Mouse (Mus musculus): ENCODE results near the gene Dnajc21. TPM values are rescaled to one million over a fixed set of nuclear protein-coding genes. Genes with fewer than 3 reads are reported as not detected.

The Dnajc21 gene
- polyA plus RNA-seq, 1 experiment from 2014 or later = 12.9 TPM

DNA sequence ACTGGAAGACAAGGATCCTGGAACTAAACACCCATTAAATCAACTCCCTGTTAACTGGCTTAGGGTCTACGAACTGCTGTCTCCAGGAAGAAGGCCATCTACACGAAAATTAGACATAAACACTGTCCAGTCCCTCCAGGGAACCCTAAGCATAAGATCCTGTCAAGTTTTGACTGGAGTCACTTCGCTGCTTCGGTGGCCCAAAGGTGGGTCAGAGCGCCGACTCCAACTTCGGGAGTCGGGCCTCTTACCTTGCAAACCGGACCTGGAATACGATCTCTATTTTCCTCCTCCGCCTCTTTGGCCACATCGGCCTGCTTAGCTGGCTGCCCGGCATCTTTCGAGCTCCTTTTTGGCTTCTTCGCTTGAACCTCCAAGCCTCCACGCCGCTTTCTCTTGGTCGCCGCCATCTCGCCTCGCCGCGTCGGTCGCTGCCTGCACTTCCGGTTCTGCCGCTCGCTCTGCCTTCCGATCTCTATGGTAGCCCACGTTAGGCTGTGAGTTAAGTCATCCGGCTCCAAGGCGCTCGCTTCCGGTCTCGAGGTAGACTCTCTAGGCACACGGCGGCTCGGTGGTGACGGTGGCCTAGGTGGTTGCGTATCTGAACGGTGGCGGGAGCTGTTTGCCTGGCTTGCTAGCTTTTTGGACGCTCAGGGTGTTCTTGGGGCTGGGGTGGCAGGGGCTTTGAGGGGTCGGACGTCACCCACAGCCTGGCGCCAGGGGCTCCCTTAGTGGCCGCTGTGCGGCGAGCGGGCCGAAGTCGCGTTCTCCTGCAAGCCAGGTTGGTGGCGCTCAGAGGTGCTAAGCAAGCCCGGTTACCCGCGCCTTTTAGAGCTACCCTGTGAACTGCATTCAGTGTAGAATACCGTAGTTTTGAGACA lies 15.4 kb upstream of the Dnajc21 start, which contains the start of the genes Brix1 and Rad1:
Gene Brix1, minus strand, starts transcription at position 464 of the 881 bp plus-strand sequence.
Gene Rad1, plus strand, starts transcription at position 535 of the 881 bp plus-strand sequence.
- H3K4me1 ChIP-seq = peaks cover 20% of the 10 kb centered on the region
- peak within 1 kb of the TSS; percentile 74 for H3K9ac ChIP-seq
- ATAC-seq (replicated peaks; ENCODE audit: low FRiP score) = peak; percentile 100
- H3K4me3 ChIP-seq (replicated peaks) = peak within 1 kb of the TSS; percentile 67
- no peaks in the 10 kb centered on the region for H3K9me3 ChIP-seq (replicated peaks)
- H3K36me3 ChIP-seq = peaks cover 51% of the 10 kb centered on the region
- H3K27me3 ChIP-seq = no peaks in the 10 kb centered on the region
- peak within 1 kb of the TSS; percentile 72 for H3K27ac ChIP-seq
- H3K4me2 ChIP-seq = peak within 1 kb of the TSS; percentile 78
- WGBS = under 1% methylated on average over 58 of the region's 58 CpGs

DNA sequence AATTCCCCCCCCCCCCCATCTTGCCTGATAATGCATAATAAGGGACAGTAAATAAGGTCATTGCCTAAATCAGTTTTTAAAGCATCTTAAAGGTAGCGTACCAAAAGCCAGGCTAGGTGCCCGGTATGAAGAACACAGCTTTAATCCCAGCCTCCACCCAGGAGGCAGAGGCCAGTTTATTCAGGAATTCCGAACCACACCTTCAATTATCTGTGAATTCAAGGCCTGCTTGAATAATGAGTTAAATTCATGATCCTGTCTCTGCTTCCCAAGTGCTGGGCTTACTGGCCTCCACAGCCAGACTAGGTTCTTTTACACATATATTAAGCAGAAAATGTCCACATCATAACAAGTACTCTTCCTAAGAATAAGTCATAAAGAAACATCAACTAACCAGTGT lies 625 bp upstream of the Dnajc21 start:
- no peaks in the 10 kb centered on the region for H3K9me3 ChIP-seq (replicated peaks)
- no peak overlapping the region; the same call in 1 of the 2 replicates for H3K27ac ChIP-seq

DNA sequence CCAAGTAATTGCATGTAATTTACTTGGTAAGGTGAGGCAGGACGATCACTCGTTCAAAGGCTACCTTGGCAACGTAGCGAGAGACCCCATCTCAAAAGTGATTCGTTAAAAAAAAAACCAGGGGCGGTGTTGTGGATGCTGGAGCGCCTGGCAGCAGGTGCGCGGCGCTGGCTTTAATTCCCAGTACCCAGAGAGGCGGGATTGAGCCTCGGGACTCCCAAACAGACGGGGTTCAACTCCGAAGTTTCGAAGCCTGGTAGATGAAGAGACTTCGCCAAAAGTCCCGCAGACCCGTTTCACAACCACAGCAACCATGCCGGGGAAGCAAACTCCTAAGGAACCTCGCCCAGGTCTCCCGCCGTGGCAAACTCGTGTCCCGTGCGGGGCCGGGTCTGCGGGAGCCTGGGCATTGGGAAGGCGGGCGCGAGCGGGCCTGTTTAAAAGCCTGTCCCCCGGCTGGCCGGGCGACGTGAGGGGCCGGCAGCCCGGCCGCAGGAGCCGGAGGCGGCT lies 620 bp downstream of the Dnajc21 start:
- under 1% methylated on average over 40 of the region's 40 CpGs for WGBS
- Histone ChIP-seq H3K4me3 (replicated peaks) (peak overlapping the region; percentile 86), H3K9me3 (replicated peaks) (no peaks in the 10 kb centered on the region), H3K4me1 (peaks cover 19% of the 10 kb centered on the region; the same call in 1 of the 2 replicates), H3K36me3 (peaks cover 6% of the 10 kb centered on the region; the same call in 1 of the 2 replicates), H3K27me3 (no peaks in the 10 kb centered on the region), H3K27ac (peak overlapping the region; percentile 76), H3K4me2 (peak overlapping the region; percentile 83), H3K9ac (peak overlapping the region; percentile 79)
- peak; percentile 41 for ATAC-seq (replicated peaks; ENCODE audit: low FRiP score)

More for the DNA sequence above, 625 bp upstream of the Dnajc21 start:
- peak overlapping the region; percentile 79 for H3K9ac ChIP-seq
- peak overlapping the region; percentile 86 for H3K4me3 ChIP-seq (replicated peaks)
- peak overlapping the region; percentile 83 for H3K4me2 ChIP-seq
- peaks cover 19% of the 10 kb centered on the region; the same call in 1 of the 2 replicates for H3K4me1 ChIP-seq
- ATAC-seq (replicated peaks; ENCODE audit: low FRiP score) = no peak
- peaks cover 16% of the 10 kb centered on the region for H3K36me3 ChIP-seq
- H3K27me3 ChIP-seq = no peaks in the 10 kb centered on the region
- WGBS = 15% methylated on average over 3 of the region's 3 CpGs

DNA sequence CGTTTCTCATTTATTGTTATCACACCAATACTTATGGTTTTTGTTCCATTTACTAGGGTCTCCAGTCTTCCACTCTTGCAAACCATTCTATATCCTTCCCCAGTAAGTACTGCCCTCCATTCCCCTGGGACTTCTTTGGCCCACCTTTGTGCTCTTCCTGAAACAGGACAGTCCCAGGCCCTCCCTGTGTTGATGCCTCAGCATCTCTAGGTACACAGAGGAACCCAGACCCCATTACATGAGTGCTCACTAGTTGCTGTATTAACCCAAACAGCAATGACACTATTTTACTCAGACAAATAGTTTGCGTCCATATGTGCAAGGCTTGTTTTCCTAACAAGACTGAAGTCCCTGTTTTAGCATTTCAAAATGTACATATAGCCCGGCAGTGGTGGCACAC lies 1.6 kb downstream of the Dnajc21 start:
- Histone ChIP-seq H3K27ac (no peak overlapping the region), H3K36me3 (no peaks in the 10 kb centered on the region), H3K4me3 (replicated peaks) (peak overlapping the region; percentile 86; the same call in 1 of the 2 replicates), H3K4me1 (peaks cover 19% of the 10 kb centered on the region; the same call in 1 of the 2 replicates), H3K4me2 (peak overlapping the region; percentile 83), H3K9ac (no peak overlapping the region), H3K27me3 (no peaks in the 10 kb centered on the region), H3K9me3 (replicated peaks) (no peaks in the 10 kb centered on the region)
- WGBS = 83% methylated on average over 3 of the region's 3 CpGs
- ATAC-seq (replicated peaks; ENCODE audit: low FRiP score) = no peak

DNA sequence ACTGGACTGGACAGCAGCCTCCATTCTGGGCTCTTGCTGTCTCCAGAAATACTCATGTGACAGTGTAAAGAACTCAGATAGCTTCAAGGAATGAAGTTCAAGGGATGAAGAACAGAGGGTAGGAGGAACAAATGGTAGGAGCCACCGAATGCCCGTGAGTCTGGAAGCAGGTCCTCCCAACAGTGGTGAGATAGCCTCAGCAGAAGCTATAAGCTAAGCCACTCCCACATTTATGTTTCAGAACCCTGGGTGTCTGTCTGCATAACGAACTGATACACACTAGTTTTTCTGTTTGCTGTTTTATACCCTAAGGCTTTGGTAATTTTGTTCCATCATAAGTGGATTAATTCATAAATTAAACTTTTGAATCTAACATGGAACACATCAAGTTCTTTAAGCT lies 5.6 kb downstream of the Dnajc21 start:
- 84% methylated on average over 3 of the region's 3 CpGs for WGBS
- Histone ChIP-seq H3K4me2 (no peak overlapping the region), H3K4me1 (peaks cover 15% of the 10 kb centered on the region; the same call in 1 of the 2 replicates), H3K27ac (no peak overlapping the region), H3K27me3 (no peaks in the 10 kb centered on the region), H3K9ac (no peak overlapping the region), H3K4me3 (replicated peaks) (no peak overlapping the region), H3K36me3 (peaks cover 26% of the 10 kb centered on the region), H3K9me3 (replicated peaks) (no peaks in the 10 kb centered on the region)
- ATAC-seq (replicated peaks; ENCODE audit: low FRiP score) = no peak

DNA sequence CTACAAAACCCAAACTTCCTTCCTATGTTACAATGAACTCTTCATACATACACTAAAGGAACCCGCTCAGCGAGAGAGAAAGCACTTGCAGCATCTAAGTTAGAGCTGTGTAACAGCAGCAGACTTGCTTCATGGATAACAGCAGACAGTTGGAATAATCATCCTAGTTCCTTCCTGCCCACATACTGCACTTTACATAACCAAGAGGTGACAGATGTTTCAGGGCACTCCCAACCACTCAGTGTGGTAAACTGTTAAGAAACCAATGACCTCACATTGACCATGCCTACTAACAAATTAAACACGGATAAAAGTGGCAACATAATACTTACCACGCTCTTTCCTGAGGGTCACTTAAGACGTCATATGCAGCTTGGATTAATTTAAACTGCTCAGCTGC lies 6.8 kb downstream of the Dnajc21 start:
- Histone ChIP-seq H3K36me3 (peaks cover 35% of the 10 kb centered on the region), H3K4me3 (replicated peaks) (no peak overlapping the region), H3K27ac (no peak overlapping the region), H3K27me3 (no peaks in the 10 kb centered on the region), H3K4me2 (no peak overlapping the region), H3K9ac (no peak overlapping the region), H3K4me1 (peaks cover 6% of the 10 kb centered on the region; the same call in 1 of the 2 replicates), H3K9me3 (replicated peaks) (no peaks in the 10 kb centered on the region)
- WGBS = 81% methylated on average over 5 of the region's 5 CpGs
- no peak for ATAC-seq (replicated peaks; ENCODE audit: low FRiP score)

- H3K4me3 ChIP-seq (replicated peaks) = no peak overlapping the region
- ATAC-seq (replicated peaks; ENCODE audit: low FRiP score) = no peak
- no peak overlapping the region for H3K9ac ChIP-seq
- H3K36me3 ChIP-seq = peaks cover 52% of the 10 kb centered on the region
- no peak overlapping the region for H3K27ac ChIP-seq
- no peak overlapping the region for H3K4me2 ChIP-seq
- 77% methylated on average over 12 of the region's 12 CpGs for WGBS
- no peaks in the 10 kb centered on the region for H3K9me3 ChIP-seq (replicated peaks)
- H3K27me3 ChIP-seq = no peaks in the 10 kb centered on the region
- no peaks in the 10 kb centered on the region for H3K4me1 ChIP-seq
These were observed 9.3 kb downstream of the Dnajc21 start for GRCm38 (mm10) chr15:10460986-10461385.

DNA sequence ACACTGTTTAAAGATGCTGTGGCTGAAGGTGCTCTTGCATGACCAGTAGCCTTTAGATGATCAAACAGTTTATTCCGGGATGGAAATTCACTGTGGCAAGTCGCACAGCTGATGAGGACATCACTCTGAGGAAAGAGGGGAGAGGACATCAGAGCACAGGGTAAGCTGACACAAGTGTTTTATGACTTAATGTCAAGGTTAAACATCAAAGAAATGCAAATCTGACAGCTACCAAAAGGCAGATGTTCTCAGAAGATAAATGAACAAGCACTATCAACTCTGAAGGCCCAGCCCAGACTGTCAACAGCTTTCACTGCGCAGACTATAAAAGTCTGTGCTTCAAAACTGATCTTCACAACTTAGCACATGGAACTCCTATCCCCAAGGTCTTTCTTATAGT lies 23.2 kb downstream of the Dnajc21 start:
- WGBS = 78% methylated on average over 3 of the region's 3 CpGs
- H3K4me2 ChIP-seq = no peak overlapping the region
- H3K9ac ChIP-seq = no peak overlapping the region
- H3K4me3 ChIP-seq (replicated peaks) = no peak overlapping the region
- ATAC-seq (replicated peaks; ENCODE audit: low FRiP score) = no peak
- no peaks in the 10 kb centered on the region for H3K9me3 ChIP-seq (replicated peaks)
- H3K36me3 ChIP-seq = peaks cover 71% of the 10 kb centered on the region
- H3K27ac ChIP-seq = no peak overlapping the region
- no peaks in the 10 kb centered on the region for H3K27me3 ChIP-seq
- no peaks in the 10 kb centered on the region for H3K4me1 ChIP-seq

DNA sequence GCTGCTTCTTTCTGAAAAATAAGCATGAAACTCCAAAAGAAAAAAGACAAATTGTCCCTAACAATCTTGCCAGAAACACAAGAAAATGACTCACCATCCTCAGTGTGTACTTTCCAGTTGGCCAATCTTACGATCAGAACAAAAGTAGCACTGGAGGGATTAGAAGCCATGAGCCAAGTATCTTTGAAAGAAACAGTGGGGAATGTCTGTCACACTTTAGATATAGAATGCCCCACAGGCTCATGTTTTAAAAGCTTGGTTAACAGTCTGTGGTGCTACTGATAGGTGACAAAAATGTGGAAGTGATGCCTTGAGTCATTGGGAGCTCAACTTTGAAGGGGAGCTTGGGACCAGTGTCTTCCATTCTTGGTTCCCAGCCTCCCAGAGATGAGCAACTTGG lies 28.0 kb downstream of the Dnajc21 start:
- H3K36me3 ChIP-seq = peaks cover 46% of the 10 kb centered on the region
- WGBS = 96% methylated on average over 1 of the region's 1 CpGs
- no peaks in the 10 kb centered on the region for H3K4me1 ChIP-seq
- no peak overlapping the region for H3K9ac ChIP-seq
- no peak overlapping the region for H3K27ac ChIP-seq
- H3K9me3 ChIP-seq (replicated peaks) = no peaks in the 10 kb centered on the region
- H3K4me3 ChIP-seq (replicated peaks) = no peak overlapping the region
- H3K4me2 ChIP-seq = no peak overlapping the region
- no peak for ATAC-seq (replicated peaks; ENCODE audit: low FRiP score)
- H3K27me3 ChIP-seq = no peaks in the 10 kb centered on the region

DNA sequence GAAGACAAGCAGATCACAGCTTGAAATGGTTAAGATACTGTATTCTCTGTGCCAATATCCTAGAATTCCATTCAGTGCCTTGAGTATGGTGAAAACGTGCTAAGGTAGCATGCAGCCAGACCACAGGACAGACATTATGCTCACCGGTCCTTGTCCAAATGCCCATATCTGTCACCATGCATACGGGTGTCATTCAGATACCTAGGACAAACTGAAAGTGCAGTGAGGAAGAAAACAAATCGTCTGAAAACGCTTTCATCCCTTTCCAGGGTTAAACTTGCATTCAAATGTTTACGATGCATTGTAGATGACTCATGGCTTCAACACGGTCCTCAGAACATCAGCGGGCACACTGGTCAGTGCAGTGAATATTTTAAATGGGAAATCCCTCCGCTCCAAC lies 28.8 kb downstream of the Dnajc21 start:
- Histone ChIP-seq H3K4me3 (replicated peaks) (no peak overlapping the region), H3K27me3 (no peaks in the 10 kb centered on the region), H3K4me2 (no peak overlapping the region), H3K9me3 (replicated peaks) (no peaks in the 10 kb centered on the region), H3K4me1 (no peaks in the 10 kb centered on the region), H3K27ac (no peak overlapping the region), H3K9ac (no peak overlapping the region), H3K36me3 (peaks cover 42% of the 10 kb centered on the region)
- no peak for ATAC-seq (replicated peaks; ENCODE audit: low FRiP score)
- WGBS = 87% methylated on average over 9 of the region's 9 CpGs

DNA sequence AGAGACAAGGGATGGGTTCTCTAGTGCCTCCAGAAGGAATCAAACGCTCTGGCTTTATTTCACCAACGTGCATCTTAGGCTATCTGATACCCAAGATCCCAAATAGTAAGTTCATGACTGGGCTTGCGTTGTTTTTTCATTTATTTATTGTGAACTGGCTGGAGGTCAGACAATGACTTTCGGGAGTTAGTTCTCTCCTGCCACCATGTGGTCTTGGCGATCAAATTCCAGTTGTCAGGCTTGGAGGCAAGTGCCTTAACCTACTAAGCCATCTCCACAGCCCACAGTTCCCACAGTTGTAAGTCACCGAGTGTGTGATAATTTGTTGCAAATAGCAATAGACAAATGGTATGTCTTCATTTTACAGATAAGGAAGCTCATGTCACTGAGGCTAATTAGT lies 30.4 kb downstream of the Dnajc21 start:
- no peaks in the 10 kb centered on the region for H3K4me1 ChIP-seq
- H3K27me3 ChIP-seq = no peaks in the 10 kb centered on the region
- no peak for ATAC-seq (replicated peaks; ENCODE audit: low FRiP score)
- no peaks in the 10 kb centered on the region for H3K9me3 ChIP-seq (replicated peaks)
- H3K9ac ChIP-seq = no peak overlapping the region
- H3K4me2 ChIP-seq = no peak overlapping the region
- H3K36me3 ChIP-seq = peaks cover 28% of the 10 kb centered on the region; the same call in 1 of the 2 replicates
- H3K4me3 ChIP-seq (replicated peaks) = no peak overlapping the region
- no peak overlapping the region for H3K27ac ChIP-seq
- 62% methylated on average over 6 of the region's 6 CpGs for WGBS

GRCm38 (mm10) chr15:10436893-10437292 lies 33.4 kb downstream of the Dnajc21 start:
- no peaks in the 10 kb centered on the region for H3K4me1 ChIP-seq
- peaks cover 12% of the 10 kb centered on the region; the same call in 1 of the 2 replicates for H3K36me3 ChIP-seq
- no peak overlapping the region for H3K4me2 ChIP-seq
- no peak overlapping the region for H3K27ac ChIP-seq
- no peak overlapping the region for H3K9ac ChIP-seq
- 95% methylated on average over 1 of the region's 1 CpGs for WGBS
- H3K27me3 ChIP-seq = no peaks in the 10 kb centered on the region
- no peaks in the 10 kb centered on the region for H3K9me3 ChIP-seq (replicated peaks)
- no peak for ATAC-seq (replicated peaks; ENCODE audit: low FRiP score)
- H3K4me3 ChIP-seq (replicated peaks) = no peak overlapping the region

Measured in kidney, embryonic 15.5 days (tissue).